Mouse (Mus musculus) heart, embryonic 14.5 days (tissue): ENCODE results near the gene Caprin1. TPM values are rescaled to one million over a fixed set of nuclear protein-coding genes. Genes with fewer than 3 reads are reported as not detected.

Source experiments
- ATAC-seq: fragments of 200-750 bp; cut with Nextera tagmentation; 2 replicates; pipeline ENCODE4 v1.8.0; 2017; ENCODE audit warnings: low read depth, moderate TSS enrichment; ENCODE audit not compliant: insufficient number of reproducible peaks, insufficient read depth, low FRiP score
- H3K27ac ChIP-seq, 2 experiments: fragments of 200-500 bp in 1 of 2; fragments of 300-500 bp in 1 of 2; sonication (generic) in 1 of 2; replicated peaks in 1 of 2; 2 replicates each; pipeline ENCODE4 v1.5.1; 2012 to 2014; ENCODE audit warnings: low read depth in 2 of 2, low read length in 2 of 2, control low read depth in 1 of 2, mild to moderate bottlenecking in 1 of 2, mixed read lengths in 1 of 2; ENCODE audit not compliant: control insufficient read depth in 1 of 2, insufficient read depth in 1 of 2
- H3K27me3 ChIP-seq: fragments of 300-500 bp; sonication (generic); 2 replicates; pipeline ENCODE4 v1.6.1; 2014; ENCODE audit warnings: mild to moderate bottlenecking, low read length, control low read depth; ENCODE audit not compliant: control insufficient read depth, insufficient read depth
- H3K36me3 ChIP-seq: fragments of 300-500 bp; sonication (generic); 2 replicates; pipeline ENCODE4 v1.6.1; 2014; ENCODE audit warnings: mild to moderate bottlenecking, control low read depth, low read length, mixed read lengths; ENCODE audit not compliant: control insufficient read depth, insufficient read depth
- H3K4me1 ChIP-seq, 2 experiments: fragments of 200-500 bp in 1 of 2; fragments of 300-500 bp in 1 of 2; sonication (generic) in 1 of 2; 2 replicates each; pipeline ENCODE4 v1.6.1; 2012 to 2014; ENCODE audit warnings: low read length in 2 of 2, control low read depth in 1 of 2, mixed read lengths in 1 of 2; ENCODE audit not compliant: control insufficient read depth in 2 of 2, insufficient read depth in 2 of 2
- H3K4me2 ChIP-seq: fragments of 300-500 bp; sonication (generic); 2 replicates; pipeline ENCODE4 v1.6.1; 2014; ENCODE audit warnings: mild to moderate bottlenecking, low read length
- H3K4me3 ChIP-seq, 2 experiments: fragments of 200-500 bp in 1 of 2; fragments of 300-500 bp in 1 of 2; sonication (generic) in 1 of 2; 2 replicates each; pipeline ENCODE4 v1.5.1; 2012 to 2014; ENCODE audit warnings: low read length in 2 of 2, mild to moderate bottlenecking in 2 of 2, control low read depth in 1 of 2, low read depth in 1 of 2, moderate library complexity in 1 of 2; ENCODE audit not compliant: control insufficient read depth in 1 of 2, insufficient read depth in 1 of 2
- H3K9ac ChIP-seq: fragments of 300-500 bp; sonication (generic); 2 replicates; pipeline ENCODE4 v1.6.1; 2014; ENCODE audit warnings: mild to moderate bottlenecking, low read length
- H3K9me3 ChIP-seq: fragments of 300-500 bp; sonication (generic); 2 replicates; pipeline ENCODE4 v1.6.1; 2016; ENCODE audit warnings: low read length, control low read depth; ENCODE audit not compliant: control insufficient read depth
- WGBS: fragments of 180-500 bp; shearing (Covaris S2); extraction: QIAGEN DNeasy Blood & Tissue Kit; methylation state at CpG from one replicate; pipeline ENCODE4 v1.1.7; 2014; 5-methylcytosine and 5-hydroxymethylcytosine counted together
- polyA plus RNA-seq: library from polyadenylated mRNA; unstranded; fragments of >200 nt; fragmentation: Nextera tagmentation; extraction: Ambion mirVana; gene quantifications from 2 replicates; pipeline ENCODE4 v1.2.1, GENCODE M21; 2014

Gene Caprin1
- polyA plus RNA-seq, 1 experiment from 2014 or later = 244 TPM

GRCm38 (mm10) chr2:103728027-103728540 is 69.4 kb downstream of the Caprin1 start:
- Histone ChIP-seq H3K36me3 (peaks cover 93% of the 10 kb centered on the region), H3K27me3 (no peaks in the 10 kb centered on the region), H3K9me3 (no peaks in the 10 kb centered on the region), H3K27ac (no peak overlapping the region), H3K4me2 (no peak overlapping the region), H3K4me3 (no peak overlapping the region), H3K4me1 (no peaks in the 10 kb centered on the region), H3K9ac (no peak overlapping the region)
- 88% methylated on average over 12 of the region's 12 CpGs for WGBS
- no peak for ATAC-seq

- H3K4me3 ChIP-seq = no peak overlapping the region
- H3K4me2 ChIP-seq = no peak overlapping the region
- H3K27me3 ChIP-seq = no peaks in the 10 kb centered on the region
- no peaks in the 10 kb centered on the region for H3K4me1 ChIP-seq
- ATAC-seq = no peak
- H3K36me3 ChIP-seq = peaks cover 88% of the 10 kb centered on the region
- WGBS = 79% methylated on average over 2 of the region's 2 CpGs
- H3K27ac ChIP-seq = no peak overlapping the region
- H3K9ac ChIP-seq = no peak overlapping the region
- H3K9me3 ChIP-seq = no peaks in the 10 kb centered on the region
Observed at GRCm38 (mm10) chr2:103724521-103724920, 72.9 kb downstream of the Caprin1 start.

GRCm38 (mm10) chr2:103719292-103719646 is 78.2 kb downstream of the Caprin1 start:
- H3K27ac ChIP-seq = no peak overlapping the region
- no peak for ATAC-seq
- H3K36me3 ChIP-seq = peaks cover 76% of the 10 kb centered on the region

GRCm38 (mm10) chr2:103718594-103719291 is 78.7 kb downstream of the Caprin1 start:
- Histone ChIP-seq H3K9me3 (no peaks in the 10 kb centered on the region), H3K27me3 (no peaks in the 10 kb centered on the region), H3K9ac (no peak overlapping the region), H3K4me2 (no peak overlapping the region), H3K36me3 (peaks cover 76% of the 10 kb centered on the region), H3K4me1 (peaks cover 7 to 8% of the 10 kb centered on the region in 2 experiments; a peak in 2 of 4 replicates), H3K27ac (no peak overlapping the region), H3K4me3 (no peak overlapping the region)
- WGBS = 60% methylated on average over 8 of the region's 8 CpGs
- peak; percentile 65; the same call in 1 of the 2 replicates for ATAC-seq

More at GRCm38 (mm10) chr2:103719292-103719646, 78.2 kb downstream of the Caprin1 start:
- Histone ChIP-seq H3K4me1 (peaks cover 7 to 8% of the 10 kb centered on the region in 2 experiments; a peak in 2 of 4 replicates), H3K4me2 (no peak overlapping the region), H3K9ac (no peak overlapping the region), H3K9me3 (no peaks in the 10 kb centered on the region), H3K4me3 (no peak overlapping the region), H3K27me3 (no peaks in the 10 kb centered on the region)
- 90% methylated on average over 7 of the region's 7 CpGs for WGBS

GRCm38 (mm10) chr2:103714412-103714811 is 83.0 kb downstream of the Caprin1 start:
- 69% methylated on average over 4 of the region's 4 CpGs for WGBS
- no peak for ATAC-seq
- Histone ChIP-seq H3K27me3 (no peaks in the 10 kb centered on the region), H3K9ac (no peak overlapping the region), H3K36me3 (peaks cover 84% of the 10 kb centered on the region), H3K4me2 (no peak overlapping the region), H3K9me3 (no peaks in the 10 kb centered on the region), H3K27ac (no peak overlapping the region), H3K4me3 (no peak overlapping the region), H3K4me1 (peaks cover 7 to 8% of the 10 kb centered on the region in 2 experiments; a peak in 2 of 4 replicates)

GRCm38 (mm10) chr2:103713831-103714230 is 83.6 kb downstream of the Caprin1 start:
- peaks cover 90% of the 10 kb centered on the region for H3K36me3 ChIP-seq
- no peak overlapping the region for H3K4me2 ChIP-seq
- ATAC-seq = no peak
- no peak overlapping the region for H3K9ac ChIP-seq
- H3K27ac ChIP-seq = no peak overlapping the region
- no peak overlapping the region for H3K4me3 ChIP-seq
- H3K9me3 ChIP-seq = no peaks in the 10 kb centered on the region
- peaks cover 7 to 8% of the 10 kb centered on the region in 2 experiments; a peak in 2 of 4 replicates for H3K4me1 ChIP-seq
- no peaks in the 10 kb centered on the region for H3K27me3 ChIP-seq
- 81% methylated on average over 7 of the region's 7 CpGs for WGBS
